Mouse (Mus musculus): ENCODE measurements around the gene Glud1. TPM values are rescaled to one million over a fixed set of nuclear protein-coding genes. Genes with fewer than 3 reads are reported as not detected.

Glud1 gene
- total and polyA plus RNA-seq, 3 experiments: 57.1 to 125 (median 92.3) TPM

GRCm38 (mm10) chr14:34275225-34275624, 35.3 kb upstream of the Glud1 start (continued):
- TF ChIP-seq JUND (IDR thresholded peaks at IDR 0.05; ENCODE audit: low read depth, low read length) (no peak), BHLHE40 (IDR thresholded peaks at IDR 0.05; ENCODE audit: borderline replicate concordance, low read depth, low read length) (no peak), TAL1 (IDR thresholded peaks at IDR 0.05; ENCODE audit: low read length) (no peak), NELFE (IDR thresholded peaks at IDR 0.05; ENCODE audit: low read depth, low read length) (no peak)

GRCm38 (mm10) chr14:34279726-34280125, 30.8 kb upstream of the Glud1 start:
- Histone ChIP-seq H3K27me3 (ENCODE audit: control insufficient read depth in 1 of 2, insufficient read depth in 2 of 2, low read length in 2 of 2) (no peaks in the 10 kb centered on the region), H3K27ac (ENCODE audit: control insufficient read depth, low read depth, low read length) (no peak overlapping the region), H3K79me2 (ENCODE audit: control insufficient read depth, insufficient read depth, low read length, poor library complexity) (no peaks in the 10 kb centered on the region), H3K9ac (ENCODE audit: control insufficient read depth, low read depth, low read length, poor library complexity, severe bottlenecking) (no peak overlapping the region), H3K36me3 (ENCODE audit: control insufficient read depth in 1 of 2, insufficient read depth in 2 of 2, low read length in 2 of 2) (peaks cover 0 to 23% of the 10 kb centered on the region in 2 experiments; a peak in 2 of 4 replicates), H3K4me3 (ENCODE audit: control insufficient read depth in 1 of 2, insufficient read depth in 1 of 2, low read depth in 2 of 2, low read length in 2 of 2) (no peak overlapping the region), H3K9me3 (replicated peaks; ENCODE audit: insufficient read depth, low read length) (no peaks in the 10 kb centered on the region), H3K4me1 (ENCODE audit: control insufficient read depth in 1 of 2, insufficient read depth in 2 of 2, low read length in 2 of 2) (peaks cover 10 to 14% of the 10 kb centered on the region in 2 experiments)
- no peak for DNase-seq (ENCODE audit: low read depth, low spot score)
- TF ChIP-seq TAL1 (IDR thresholded peaks at IDR 0.05; ENCODE audit: low read length) (no peak), JUND (IDR thresholded peaks at IDR 0.05; ENCODE audit: low read depth, low read length) (no peak), HCFC1 (IDR thresholded peaks at IDR 0.05; ENCODE audit: low read depth, low read length) (no peak), MEF2A (IDR thresholded peaks at IDR 0.05; ENCODE audit: extremely low read depth, insufficient replicate concordance, low read depth, low read length, poor library complexity, severe bottlenecking) (no peak), SIN3A (IDR thresholded peaks at IDR 0.05; ENCODE audit: low read length) (no peak), SMC3 (IDR thresholded peaks at IDR 0.05; ENCODE audit: low read depth, low read length) (no peak), CHD2 (IDR thresholded peaks at IDR 0.05; ENCODE audit: low read length) (no peak), MYC (IDR thresholded peaks at IDR 0.05; ENCODE audit: low read depth, low read length) (no peak), ELF1 (IDR thresholded peaks at IDR 0.05; ENCODE audit: low read depth, low read length) (no peak), USF1 (IDR thresholded peaks at IDR 0.05; ENCODE audit: low read depth, low read length) (no peak), RCOR1 (IDR thresholded peaks at IDR 0.05; ENCODE audit: low read depth, low read length) (no peak), EP300 (IDR thresholded peaks at IDR 0.05; ENCODE audit: low read depth in 1 of 2, low read length in 2 of 2) (no peak), CTCF (IDR thresholded peaks at IDR 0.05 in 2 of 3, conservative IDR thresholded peaks at IDR 0.05 in 1 of 3; ENCODE audit: control insufficient read depth in 1 of 3, insufficient read depth in 1 of 3, low read depth in 2 of 3, low read length in 3 of 3, poor library complexity in 1 of 3, severe bottlenecking in 1 of 3) (no peak), MYB (IDR thresholded peaks at IDR 0.05; ENCODE audit: low read depth, low read length) (no peak), UBTF (IDR thresholded peaks at IDR 0.05; ENCODE audit: borderline replicate concordance, insufficient read depth, low read depth, low read length) (no peak), USF2 (IDR thresholded peaks at IDR 0.05; ENCODE audit: borderline replicate concordance in 1 of 2, insufficient read depth in 1 of 2, low read depth in 1 of 2, low read length in 2 of 2) (no peak)

GRCm38 (mm10) chr14:34280798-34281197, 29.7 kb upstream of the Glud1 start:
- H3K27ac ChIP-seq (ENCODE audit: control insufficient read depth, low read depth, low read length): no peak overlapping the region; the same call in 1 of the 2 replicates
- peak; percentile 46 to 54; a peak in 3 of 4 replicates for TF ChIP-seq EP300 (IDR thresholded peaks at IDR 0.05; ENCODE audit: low read depth in 1 of 2, low read length in 2 of 2)
- TF ChIP-seq NRF1 (IDR thresholded peaks at IDR 0.05; ENCODE audit: insufficient read depth, low read depth, low read length, poor library complexity, severe bottlenecking): no peak
- TF ChIP-seq TCF12 (IDR thresholded peaks at IDR 0.05; ENCODE audit: low read depth, low read length): peak; percentile 32; the same call in 1 of the 2 replicates
- TF ChIP-seq ZNF384 (IDR thresholded peaks at IDR 0.05; ENCODE audit: low read depth, low read length): peak; percentile 59; the same call in 1 of the 2 replicates
- 0 out of 2 replicates have a peak, but pooled peaks have one; percentile 31 for TF ChIP-seq SIN3A (IDR thresholded peaks at IDR 0.05; ENCODE audit: low read length)
- TF ChIP-seq ETS1 (IDR thresholded peaks at IDR 0.05; ENCODE audit: low read depth, low read length): peak; percentile 65
- peak; percentile 31 for DNase-seq (ENCODE audit: low read depth, low spot score)

More at GRCm38 (mm10) chr14:34280798-34281197, 29.7 kb upstream of the Glud1 start:
- H3K4me1 ChIP-seq (ENCODE audit: control insufficient read depth in 1 of 2, insufficient read depth in 2 of 2, low read length in 2 of 2): peaks cover 14 to 15% of the 10 kb centered on the region in 2 experiments
- H3K9ac ChIP-seq (ENCODE audit: control insufficient read depth, low read depth, low read length, poor library complexity, severe bottlenecking): no peak overlapping the region
- H3K9me3 ChIP-seq (replicated peaks; ENCODE audit: insufficient read depth, low read length): no peaks in the 10 kb centered on the region
- H3K79me2 ChIP-seq (ENCODE audit: control insufficient read depth, insufficient read depth, low read length, poor library complexity): no peaks in the 10 kb centered on the region
- H3K36me3 ChIP-seq (ENCODE audit: control insufficient read depth in 1 of 2, insufficient read depth in 2 of 2, low read length in 2 of 2): peaks cover 0 to 25% of the 10 kb centered on the region in 2 experiments; a peak in 2 of 4 replicates
- no peak overlapping the region for H3K4me3 ChIP-seq (ENCODE audit: control insufficient read depth in 1 of 2, insufficient read depth in 1 of 2, low read depth in 2 of 2, low read length in 2 of 2)
- H3K27me3 ChIP-seq (ENCODE audit: control insufficient read depth in 1 of 2, insufficient read depth in 2 of 2, low read length in 2 of 2): no peaks in the 10 kb centered on the region
